Mouse (Mus musculus): ENCODE data around the gene Pus10. TPM values are rescaled to one million over a fixed set of nuclear protein-coding genes. Genes with fewer than 3 reads are reported as not detected.

Gene Pus10
- polyA plus RNA-seq, 1 experiment from 2014 or later: 11.9 TPM

DNA sequence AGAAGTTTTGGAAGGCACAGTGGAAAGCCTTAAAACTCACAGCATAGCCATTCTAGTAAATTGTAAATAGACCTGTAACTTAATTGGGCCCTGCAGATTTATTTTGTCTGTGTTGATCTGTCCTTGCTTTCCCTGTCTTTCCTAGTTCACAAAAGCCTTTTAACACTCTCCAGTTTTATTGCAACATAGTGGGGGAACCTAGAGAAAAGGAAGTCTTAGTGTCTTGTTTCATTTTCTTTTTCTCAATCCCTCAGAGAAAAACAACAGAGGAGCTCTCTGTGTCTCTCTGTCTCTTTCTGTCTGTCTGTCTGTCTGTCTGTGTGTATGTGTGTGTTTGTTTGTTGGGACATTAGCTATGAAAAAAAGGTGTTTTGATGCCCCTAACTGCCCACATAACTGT, 30.4 kb downstream of the Pus10 start:
- Histone ChIP-seq H3K9me3 (replicated peaks) (no peaks in the 10 kb centered on the region), H3K27ac (replicated peaks) (no peak overlapping the region), H3K9ac (no peak overlapping the region)

DNA sequence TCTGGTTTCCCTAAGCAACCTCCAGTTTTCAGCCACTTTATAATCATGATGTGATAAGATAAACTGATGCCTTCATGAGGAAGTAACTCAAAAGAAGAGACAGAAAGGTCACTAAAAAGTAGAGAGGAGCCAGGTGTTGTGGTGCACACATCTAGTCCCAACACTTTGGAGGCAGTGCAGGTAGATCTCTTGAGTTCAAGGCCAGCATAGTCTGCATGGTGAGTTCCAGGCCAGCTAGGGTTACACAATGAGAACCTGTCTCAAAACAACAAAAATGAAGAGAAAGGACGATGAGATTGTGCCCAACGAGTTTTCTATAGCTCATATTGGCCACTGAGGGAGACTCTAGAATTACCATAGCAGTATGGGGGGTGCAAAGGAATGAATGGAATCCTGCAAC, 33.1 kb downstream of the Pus10 start:
- no peaks in the 10 kb centered on the region for H3K4me1 ChIP-seq (replicated peaks)
- 71% methylated on average over 2 of the region's 2 CpGs for WGBS (ENCODE audit: insufficient replicate concordance)
- no peaks in the 10 kb centered on the region for H3K9me3 ChIP-seq (replicated peaks)
- peaks cover 4% of the 10 kb centered on the region for H3K36me3 ChIP-seq (replicated peaks)
- H3K4me2 ChIP-seq: no peak overlapping the region
- no peak overlapping the region for H3K9ac ChIP-seq
- no peak overlapping the region for H3K4me3 ChIP-seq (replicated peaks)
- no peak for ATAC-seq (ENCODE audit: insufficient read depth)
- H3K27me3 ChIP-seq: no peaks in the 10 kb centered on the region
- no peak overlapping the region for H3K27ac ChIP-seq (replicated peaks)

More for the DNA sequence above, 30.4 kb downstream of the Pus10 start:
- 0 out of 2 replicates have a peak, but pooled peaks cover 4% of the 10 kb centered on the region for H3K4me1 ChIP-seq (replicated peaks)
- H3K27me3 ChIP-seq: no peaks in the 10 kb centered on the region
- ATAC-seq (ENCODE audit: insufficient read depth): no peak
- peaks cover 4% of the 10 kb centered on the region for H3K36me3 ChIP-seq (replicated peaks)
- no peak overlapping the region for H3K4me3 ChIP-seq (replicated peaks)
- H3K4me2 ChIP-seq: peak overlapping the region; percentile 15; the same call in 1 of the 2 replicates

DNA sequence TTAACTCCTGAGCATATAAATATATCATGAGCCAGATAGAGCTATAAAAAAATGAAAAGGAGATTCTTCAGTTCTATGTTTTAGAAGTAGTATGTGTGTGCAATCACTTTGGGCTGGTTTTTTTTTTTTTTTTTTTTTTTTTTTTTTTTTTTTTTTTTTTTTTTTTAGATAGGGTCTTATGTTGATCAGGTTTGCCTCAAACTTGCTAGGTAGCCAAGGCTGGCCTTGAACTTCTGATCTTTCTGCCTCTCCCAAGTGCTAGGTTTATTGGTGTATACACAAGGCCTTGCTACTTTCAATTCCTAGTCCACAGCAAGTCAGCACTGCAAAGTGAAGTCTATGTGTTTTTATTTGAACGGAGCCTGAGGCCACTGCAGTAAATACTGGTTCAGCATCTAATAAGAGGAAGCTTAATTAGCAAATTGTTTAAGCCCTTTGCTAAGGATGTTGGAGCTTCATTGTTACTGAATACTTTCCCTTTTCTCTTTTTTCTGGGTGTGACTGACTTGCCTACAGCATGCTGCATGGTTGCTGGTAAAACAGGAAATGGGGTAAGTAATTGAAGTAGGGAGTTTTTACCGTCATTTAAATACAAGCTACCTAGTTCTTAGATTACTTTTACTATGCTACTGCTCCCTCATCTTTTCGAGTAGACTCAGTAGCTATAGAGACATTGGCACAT, 34.1 kb downstream of the Pus10 start:
- H3K9me3 ChIP-seq (replicated peaks): no peaks in the 10 kb centered on the region
- H3K27ac ChIP-seq (replicated peaks): no peak overlapping the region
- no peak for ATAC-seq (ENCODE audit: insufficient read depth)
- no peak overlapping the region for H3K9ac ChIP-seq
- H3K4me2 ChIP-seq: no peak overlapping the region
- H3K4me3 ChIP-seq (replicated peaks): no peak overlapping the region
- WGBS (ENCODE audit: insufficient replicate concordance): 63% methylated on average over 3 of the region's 3 CpGs
- H3K36me3 ChIP-seq (replicated peaks): peaks cover 4% of the 10 kb centered on the region
- no peaks in the 10 kb centered on the region for H3K4me1 ChIP-seq (replicated peaks)
- no peaks in the 10 kb centered on the region for H3K27me3 ChIP-seq

DNA sequence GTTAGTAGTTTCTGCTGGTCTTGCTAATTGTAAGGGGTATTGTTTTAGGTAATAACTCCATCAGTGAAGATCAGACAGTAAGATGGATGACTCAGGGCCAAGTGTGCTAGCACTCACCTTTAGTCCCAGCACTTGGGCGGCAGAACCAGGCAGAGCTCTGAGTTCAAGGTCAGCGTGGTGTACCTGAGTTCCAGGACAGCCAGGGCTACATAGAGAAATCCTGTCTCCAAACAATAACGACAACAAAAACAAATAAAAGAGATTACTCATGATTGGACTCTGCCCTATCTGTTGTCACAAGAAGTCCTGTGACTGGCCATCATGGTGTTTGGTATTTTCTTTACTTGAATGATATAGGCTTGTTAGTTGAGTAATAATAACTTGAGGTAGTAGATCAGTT, 36.4 kb downstream of the Pus10 start:
- Histone ChIP-seq H3K4me3 (replicated peaks) (no peak overlapping the region), H3K27me3 (no peaks in the 10 kb centered on the region), H3K9ac (no peak overlapping the region), H3K36me3 (replicated peaks) (peaks cover 4% of the 10 kb centered on the region), H3K4me1 (replicated peaks) (no peaks in the 10 kb centered on the region), H3K9me3 (replicated peaks) (no peaks in the 10 kb centered on the region), H3K27ac (replicated peaks) (no peak overlapping the region), H3K4me2 (no peak overlapping the region)
- WGBS (ENCODE audit: insufficient replicate concordance): 79% methylated on average over 3 of the region's 3 CpGs
- no peak for ATAC-seq (ENCODE audit: insufficient read depth)

DNA sequence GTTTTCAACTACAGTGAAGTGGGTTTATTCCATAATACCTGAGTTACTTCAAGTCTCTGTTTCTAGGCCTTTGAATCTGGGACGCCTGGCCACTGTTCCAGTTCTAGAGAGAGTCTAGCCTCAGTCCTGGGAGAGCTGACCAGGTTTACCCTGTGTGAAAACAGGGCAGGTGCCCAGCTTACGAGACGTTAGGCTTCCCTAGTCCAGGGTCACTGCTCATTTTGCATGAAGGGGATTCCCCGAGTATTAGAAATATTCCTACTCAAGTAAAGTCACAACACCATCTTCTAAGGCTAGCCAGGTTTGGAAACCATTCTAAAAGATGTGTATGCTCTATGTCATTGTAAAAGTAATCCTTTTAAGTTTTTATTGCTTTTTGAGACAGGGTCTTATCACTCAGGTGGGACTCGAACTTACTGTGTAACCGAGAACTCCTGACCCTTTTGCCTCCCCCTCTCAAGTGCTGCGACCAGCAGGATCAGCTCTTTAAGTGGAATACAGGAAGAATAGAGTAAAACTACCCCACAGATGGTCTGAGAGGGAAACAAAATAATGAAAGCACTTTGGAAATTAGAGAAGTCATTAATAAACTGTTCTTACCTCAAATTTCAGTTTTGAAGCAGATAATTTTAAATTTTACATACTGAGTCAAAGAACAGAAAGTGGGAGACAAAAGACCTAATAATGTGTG, 39.3 kb downstream of the Pus10 start:
- 74% methylated on average over 7 of the region's 7 CpGs for WGBS (ENCODE audit: insufficient replicate concordance)
- no peak overlapping the region for H3K9ac ChIP-seq
- H3K4me3 ChIP-seq (replicated peaks): no peak overlapping the region
- H3K27me3 ChIP-seq: no peaks in the 10 kb centered on the region
- H3K27ac ChIP-seq (replicated peaks): no peak overlapping the region
- H3K9me3 ChIP-seq (replicated peaks): no peaks in the 10 kb centered on the region
- no peak overlapping the region for H3K4me2 ChIP-seq
- peaks cover 18% of the 10 kb centered on the region for H3K36me3 ChIP-seq (replicated peaks)
- H3K4me1 ChIP-seq (replicated peaks): no peaks in the 10 kb centered on the region
- ATAC-seq (ENCODE audit: insufficient read depth): no peak

DNA sequence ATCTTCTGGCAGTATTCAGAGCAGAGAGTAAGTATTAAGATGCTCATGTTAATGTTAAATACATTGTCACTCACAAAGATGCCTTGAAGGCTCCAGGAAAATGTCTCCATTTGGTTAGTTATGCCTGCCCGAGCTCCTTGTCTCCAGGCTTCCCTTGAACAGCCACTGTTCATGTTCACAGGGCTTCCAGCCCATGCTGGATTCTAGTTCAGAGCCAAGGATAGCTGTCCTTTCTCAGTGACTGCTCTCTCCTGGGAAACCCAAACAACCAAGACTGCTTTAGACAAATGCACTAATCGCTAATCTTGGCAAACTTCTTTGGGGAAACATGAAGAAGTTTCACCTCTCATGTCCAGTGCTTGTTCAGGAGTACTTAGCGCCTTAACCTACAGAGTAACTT, 46.8 kb downstream of the Pus10 start:
- Histone ChIP-seq H3K27me3 (no peaks in the 10 kb centered on the region), H3K9ac (no peak overlapping the region), H3K9me3 (replicated peaks) (no peaks in the 10 kb centered on the region), H3K27ac (replicated peaks) (no peak overlapping the region), H3K36me3 (replicated peaks) (peaks cover 53% of the 10 kb centered on the region), H3K4me1 (replicated peaks) (no peaks in the 10 kb centered on the region), H3K4me2 (no peak overlapping the region), H3K4me3 (replicated peaks) (no peak overlapping the region)
- 73% methylated on average over 3 of the region's 3 CpGs for WGBS (ENCODE audit: insufficient replicate concordance)
- no peak for ATAC-seq (ENCODE audit: insufficient read depth)

DNA sequence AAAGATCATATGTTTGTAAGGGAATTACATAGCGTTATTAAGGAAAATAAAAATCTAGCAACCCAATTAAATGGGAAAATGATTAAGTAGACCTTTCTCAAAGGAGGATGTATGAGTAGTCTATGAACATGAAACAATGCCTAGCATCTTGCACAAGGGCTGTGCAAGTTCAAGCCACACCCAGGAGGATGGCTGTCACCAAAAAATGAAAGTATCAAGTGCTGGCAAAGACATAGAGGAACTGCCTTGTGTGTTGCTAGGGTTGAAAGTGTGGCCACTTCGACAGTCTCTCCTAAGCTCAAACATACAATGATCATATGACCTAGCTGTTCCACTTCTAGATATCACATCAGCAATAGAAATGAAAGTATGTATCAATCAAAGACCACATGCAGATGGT, 53.4 kb downstream of the Pus10 start:
- Histone ChIP-seq H3K4me3 (replicated peaks) (no peak overlapping the region), H3K27me3 (no peaks in the 10 kb centered on the region), H3K36me3 (replicated peaks) (peaks cover 62% of the 10 kb centered on the region), H3K9ac (no peak overlapping the region), H3K4me1 (replicated peaks) (0 out of 2 replicates have a peak, but pooled peaks cover 4% of the 10 kb centered on the region), H3K9me3 (replicated peaks) (no peaks in the 10 kb centered on the region), H3K4me2 (no peak overlapping the region), H3K27ac (replicated peaks) (no peak overlapping the region)
- 83% methylated on average over 2 of the region's 2 CpGs for WGBS (ENCODE audit: insufficient replicate concordance)
- ATAC-seq (ENCODE audit: insufficient read depth): no peak

DNA sequence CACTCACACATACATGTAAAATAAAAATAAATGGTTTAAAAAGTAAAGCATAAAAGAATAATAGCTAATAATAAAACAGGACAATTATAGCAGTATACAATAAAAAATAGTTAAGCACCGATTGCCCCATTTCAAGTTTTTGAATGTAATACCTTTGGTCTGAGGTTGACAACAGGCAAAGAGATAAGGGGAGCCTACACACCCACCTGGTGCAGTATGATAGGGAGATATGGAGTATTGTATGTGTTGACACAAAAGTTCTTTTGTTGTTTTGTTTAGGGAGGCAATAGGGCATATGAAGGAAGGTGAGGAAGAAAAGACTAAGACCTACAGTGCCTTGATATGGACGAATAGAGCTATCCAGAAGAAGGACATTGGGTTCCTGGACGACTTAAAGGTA, 54.4 kb downstream of the Pus10 start:
- Histone ChIP-seq H3K36me3 (replicated peaks) (peaks cover 60% of the 10 kb centered on the region), H3K27ac (replicated peaks) (no peak overlapping the region), H3K4me2 (no peak overlapping the region), H3K4me3 (replicated peaks) (no peak overlapping the region), H3K9me3 (replicated peaks) (no peaks in the 10 kb centered on the region), H3K9ac (no peak overlapping the region), H3K27me3 (no peaks in the 10 kb centered on the region), H3K4me1 (replicated peaks) (0 out of 2 replicates have a peak, but pooled peaks cover 4% of the 10 kb centered on the region)
- 53% methylated on average over 3 of the region's 3 CpGs for WGBS (ENCODE audit: insufficient replicate concordance)
- no peak for ATAC-seq (ENCODE audit: insufficient read depth)

DNA sequence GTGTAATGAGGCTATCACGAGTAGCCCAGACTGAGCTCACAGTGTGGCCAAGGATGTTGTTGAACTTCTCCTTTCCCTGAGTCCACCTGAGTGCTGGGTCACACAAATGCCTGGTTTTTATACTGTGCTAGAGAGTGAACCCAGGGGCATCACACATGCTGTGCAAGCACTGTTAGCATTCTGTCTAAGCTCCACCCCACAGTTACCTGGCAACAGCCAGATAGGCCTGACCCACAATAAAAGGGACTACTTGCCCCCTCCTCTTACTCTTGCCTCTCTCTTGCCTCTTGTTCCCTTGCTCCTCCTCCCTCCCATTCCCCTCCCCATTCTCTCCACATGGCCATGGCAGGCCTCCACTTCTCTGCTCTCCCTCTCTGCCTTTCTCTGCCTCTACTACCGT, 56.9 kb downstream of the Pus10 start:
- H3K27me3 ChIP-seq: no peaks in the 10 kb centered on the region
- H3K4me3 ChIP-seq (replicated peaks): no peak overlapping the region
- no peak overlapping the region for H3K4me2 ChIP-seq
- H3K9me3 ChIP-seq (replicated peaks): no peaks in the 10 kb centered on the region
- no peak for ATAC-seq (ENCODE audit: insufficient read depth)
- H3K36me3 ChIP-seq (replicated peaks): peaks cover 67% of the 10 kb centered on the region
- 48% methylated on average over 2 of the region's 2 CpGs for WGBS (ENCODE audit: insufficient replicate concordance)
- no peak overlapping the region for H3K27ac ChIP-seq (replicated peaks)
- no peak overlapping the region for H3K9ac ChIP-seq
- H3K4me1 ChIP-seq (replicated peaks): 0 out of 2 replicates have a peak, but pooled peaks cover 4% of the 10 kb centered on the region

DNA sequence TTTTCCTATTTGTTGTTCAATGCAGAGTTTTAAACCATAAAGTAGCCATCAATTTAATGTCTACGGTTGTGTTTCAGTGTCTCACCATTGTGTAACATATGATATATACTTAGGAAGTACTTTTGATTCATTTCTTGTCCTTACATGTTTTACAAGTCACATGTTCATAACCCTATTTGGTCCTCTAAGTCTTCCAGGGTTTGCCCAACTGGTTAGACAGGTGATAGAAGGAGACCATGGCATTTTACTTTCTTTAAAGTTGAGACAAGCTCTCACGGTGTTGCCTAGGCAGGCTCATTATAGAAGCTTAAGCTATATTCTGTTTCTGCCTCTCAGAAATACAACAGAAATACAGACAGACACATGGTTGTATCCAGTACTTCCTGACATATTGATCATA, 60.4 kb downstream of the Pus10 start:
- Histone ChIP-seq H3K36me3 (replicated peaks) (peaks cover 46% of the 10 kb centered on the region; the same call in 1 of the 2 replicates), H3K9me3 (replicated peaks) (no peaks in the 10 kb centered on the region), H3K27me3 (no peaks in the 10 kb centered on the region), H3K4me1 (replicated peaks) (no peaks in the 10 kb centered on the region), H3K9ac (no peak overlapping the region), H3K4me3 (replicated peaks) (no peak overlapping the region), H3K4me2 (no peak overlapping the region), H3K27ac (replicated peaks) (no peak overlapping the region)
- no peak for ATAC-seq (ENCODE audit: insufficient read depth)
- 85% methylated on average over 2 of the region's 2 CpGs for WGBS (ENCODE audit: insufficient replicate concordance)

DNA sequence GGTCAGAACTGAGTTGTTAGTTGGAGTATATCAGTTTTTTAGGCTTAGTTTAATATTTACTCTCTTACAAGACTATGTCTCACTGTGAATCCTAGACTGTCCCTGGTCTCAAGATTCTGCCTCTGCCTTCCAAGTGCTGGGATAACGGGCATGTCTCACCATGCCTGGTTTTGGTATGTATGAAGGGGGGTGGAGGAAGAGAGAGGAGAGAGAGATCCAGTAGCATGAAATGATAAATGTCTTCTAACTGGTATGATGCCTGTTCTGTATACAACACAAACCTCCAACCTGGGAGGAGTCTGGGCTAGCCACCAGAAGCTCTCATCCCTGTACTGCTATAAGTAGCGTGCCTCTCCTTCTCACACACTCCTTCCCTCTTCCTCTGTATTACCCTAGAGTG, 61.0 kb downstream of the Pus10 start:
- Histone ChIP-seq H3K4me3 (replicated peaks) (no peak overlapping the region), H3K36me3 (replicated peaks) (peaks cover 46% of the 10 kb centered on the region; the same call in 1 of the 2 replicates), H3K4me2 (no peak overlapping the region), H3K27ac (replicated peaks) (no peak overlapping the region), H3K4me1 (replicated peaks) (no peaks in the 10 kb centered on the region), H3K27me3 (no peaks in the 10 kb centered on the region), H3K9me3 (replicated peaks) (no peaks in the 10 kb centered on the region), H3K9ac (no peak overlapping the region)
- WGBS (ENCODE audit: insufficient replicate concordance): 78% methylated on average over 2 of the region's 2 CpGs
- no peak for ATAC-seq (ENCODE audit: insufficient read depth)

All from liver, embryonic 15.5 days (tissue).